Mouse (Mus musculus): ENCODE results near the gene Gm26938. TPM values are rescaled to one million over a fixed set of nuclear protein-coding genes. Genes with fewer than 3 reads are reported as not detected.

The Gm26938 gene
- polyA plus RNA-seq, 1 experiment from 2014 or later: not detected

DNA sequence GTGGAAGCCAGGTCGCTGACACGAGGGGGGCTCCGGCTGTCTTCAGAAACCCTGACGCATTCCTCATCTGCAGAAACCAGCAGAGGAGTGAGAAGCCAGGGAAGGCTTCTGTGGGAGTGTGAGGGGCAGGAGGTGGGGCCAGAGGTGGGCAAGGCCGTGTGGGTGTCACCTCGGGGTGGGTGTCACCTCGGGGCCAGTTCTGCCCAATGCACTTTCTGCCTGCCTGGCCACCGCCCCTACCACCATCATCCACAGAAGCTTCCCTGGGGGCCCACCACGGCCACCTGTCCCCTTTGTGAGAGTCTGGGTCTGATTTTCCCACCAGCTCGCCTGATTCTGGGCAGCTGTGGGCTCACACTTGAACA, 13.1 kb downstream of the Gm26938 start:
- H3K9ac ChIP-seq: no peak overlapping the region
- H3K9me3 ChIP-seq: no peaks in the 10 kb centered on the region
- no peak overlapping the region for H3K27ac ChIP-seq
- H3K4me1 ChIP-seq: no peaks in the 10 kb centered on the region
- ATAC-seq (ENCODE audit: insufficient number of reproducible peaks, low FRiP score, low TSS enrichment, low read depth): no peak
- H3K36me3 ChIP-seq: no peaks in the 10 kb centered on the region
- 32% methylated on average over 10 of the region's 10 CpGs for WGBS
- no peak overlapping the region for H3K4me2 ChIP-seq
- no peak overlapping the region for H3K4me3 ChIP-seq
- peaks cover 39% of the 10 kb centered on the region for H3K27me3 ChIP-seq

DNA sequence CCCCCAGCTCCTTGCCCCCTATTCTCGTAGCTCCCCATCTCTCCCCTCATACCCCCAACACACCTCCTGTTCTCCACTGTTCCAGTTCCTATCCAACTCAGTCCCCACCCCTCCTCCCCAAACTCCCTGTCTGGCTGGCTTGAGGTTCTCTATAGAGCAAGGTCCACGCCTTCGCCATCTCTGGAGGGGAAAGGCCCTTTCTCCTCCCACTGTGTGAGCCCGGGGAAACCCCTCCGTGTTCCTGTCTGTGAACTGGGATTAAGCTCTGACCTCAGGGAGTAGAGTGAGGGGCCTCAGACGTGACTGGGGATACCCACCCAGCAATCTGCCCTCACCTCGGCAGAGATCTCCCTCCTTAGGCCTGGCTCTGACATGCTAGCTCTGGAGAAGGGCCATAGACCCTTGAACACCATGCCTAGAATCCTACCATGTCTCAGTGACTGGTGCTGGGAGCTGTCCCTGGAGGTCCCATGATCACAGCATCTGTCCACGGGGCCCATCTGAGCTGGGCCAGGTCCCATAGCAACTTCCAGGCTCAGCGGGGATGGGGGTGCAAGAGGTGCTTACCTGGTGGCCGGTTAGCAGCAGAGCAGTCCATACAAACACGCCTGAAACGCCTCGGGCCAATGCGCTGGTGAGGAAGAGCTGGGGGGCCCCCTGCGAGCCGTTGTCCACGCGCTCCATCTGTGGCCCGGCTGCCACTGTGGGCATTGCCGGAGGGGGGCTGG, 13.6 kb downstream of the Gm26938 start:
- Histone ChIP-seq H3K27me3 (peaks cover 39% of the 10 kb centered on the region), H3K4me3 (no peak overlapping the region), H3K4me1 (no peaks in the 10 kb centered on the region), H3K4me2 (no peak overlapping the region), H3K27ac (no peak overlapping the region), H3K9me3 (no peaks in the 10 kb centered on the region), H3K9ac (no peak overlapping the region), H3K36me3 (no peaks in the 10 kb centered on the region)
- no peak for ATAC-seq (ENCODE audit: insufficient number of reproducible peaks, low FRiP score, low TSS enrichment, low read depth)
- 66% methylated on average over 20 of the region's 20 CpGs for WGBS

DNA sequence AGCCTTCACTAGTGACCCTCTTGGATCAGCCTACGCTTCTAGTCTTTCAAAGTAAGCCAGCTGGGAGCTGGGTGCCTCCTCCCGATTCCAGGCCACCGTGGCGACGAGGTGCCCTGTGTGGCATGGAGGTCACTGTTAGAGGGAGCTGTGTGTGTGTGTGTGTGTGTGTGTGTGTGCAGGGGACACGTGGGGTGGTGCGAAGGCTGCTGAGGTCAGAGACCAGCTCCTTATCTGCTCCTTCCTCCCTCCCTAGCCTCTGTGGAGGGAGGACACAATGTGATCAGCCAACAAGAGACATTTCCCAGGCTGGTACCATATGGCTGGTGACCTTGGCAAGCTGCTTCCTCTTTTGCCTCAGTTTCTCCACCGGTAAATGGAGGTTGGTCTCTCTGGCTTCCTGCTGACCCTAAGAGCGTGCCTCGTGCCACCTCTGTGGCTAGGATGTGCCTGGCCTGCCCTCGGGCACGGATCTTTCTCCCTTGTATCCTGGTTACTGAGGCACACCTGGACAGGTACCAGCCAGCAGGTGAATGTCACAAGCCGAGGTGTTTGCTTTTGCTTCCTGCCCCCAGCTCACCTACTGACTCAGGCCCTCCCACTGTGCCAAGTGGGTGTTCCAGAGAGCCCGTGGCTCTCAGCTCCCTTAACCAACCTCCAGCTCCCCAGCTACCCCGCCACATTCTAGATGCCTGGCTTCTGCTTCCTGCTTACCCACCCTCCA, 14.4 kb downstream of the Gm26938 start:
- Histone ChIP-seq H3K4me1 (no peaks in the 10 kb centered on the region), H3K9me3 (no peaks in the 10 kb centered on the region), H3K9ac (no peak overlapping the region), H3K36me3 (no peaks in the 10 kb centered on the region), H3K27me3 (peaks cover 39% of the 10 kb centered on the region), H3K4me2 (no peak overlapping the region), H3K4me3 (no peak overlapping the region), H3K27ac (no peak overlapping the region)
- WGBS: 73% methylated on average over 15 of the region's 15 CpGs
- ATAC-seq (ENCODE audit: insufficient number of reproducible peaks, low FRiP score, low TSS enrichment, low read depth): no peak

DNA sequence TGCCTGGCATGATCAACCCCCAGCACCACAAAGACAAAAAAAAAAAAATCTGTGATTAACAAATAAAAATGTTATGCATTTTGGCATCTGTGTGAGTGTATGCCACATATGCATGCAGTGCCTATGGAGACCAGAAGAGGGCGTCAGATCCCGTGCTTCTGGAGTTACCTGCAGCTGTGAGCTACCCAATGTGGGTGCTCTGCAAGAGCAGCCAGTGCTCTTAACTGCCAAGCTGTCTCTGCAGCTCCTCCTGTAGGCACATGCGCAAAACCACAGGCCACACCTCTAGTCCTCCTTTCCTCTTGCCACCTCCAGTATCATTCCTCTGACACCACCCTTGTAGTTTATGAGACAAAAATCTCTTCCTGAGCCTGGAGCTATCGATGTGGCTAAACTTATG, 16.8 kb downstream of the Gm26938 start:
- Histone ChIP-seq H3K36me3 (no peaks in the 10 kb centered on the region), H3K9ac (no peak overlapping the region), H3K4me2 (no peak overlapping the region), H3K4me3 (no peak overlapping the region), H3K27ac (no peak overlapping the region), H3K9me3 (no peaks in the 10 kb centered on the region), H3K27me3 (peaks cover 27% of the 10 kb centered on the region), H3K4me1 (peaks cover under 1% of the 10 kb centered on the region; the same call in 1 of the 2 replicates)
- 56% methylated on average over 4 of the region's 4 CpGs for WGBS
- no peak for ATAC-seq (ENCODE audit: insufficient number of reproducible peaks, low FRiP score, low TSS enrichment, low read depth)

DNA sequence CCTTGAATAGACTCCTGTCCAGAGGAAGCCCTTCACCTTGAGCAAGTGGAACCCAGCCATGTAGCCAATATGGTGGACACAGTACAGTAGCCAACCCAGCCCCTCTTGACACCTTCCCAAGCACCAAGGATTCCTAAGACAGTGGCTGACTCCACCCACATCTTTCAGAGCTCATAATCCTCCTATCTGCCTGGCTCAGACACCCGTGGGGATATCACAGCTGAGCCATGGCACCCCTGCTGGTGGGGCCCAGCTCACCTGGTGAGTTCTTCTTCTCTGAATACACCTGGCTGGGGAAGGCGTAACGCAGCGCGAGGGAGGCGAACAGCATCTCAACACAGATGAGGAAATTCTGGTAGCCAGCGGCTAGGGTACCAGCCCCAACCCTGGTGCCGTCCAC, 20.3 kb downstream of the Gm26938 start:
- Histone ChIP-seq H3K4me1 (peaks cover 18% of the 10 kb centered on the region), H3K4me2 (no peak overlapping the region), H3K27me3 (no peaks in the 10 kb centered on the region), H3K9ac (no peak overlapping the region), H3K36me3 (peaks cover 7% of the 10 kb centered on the region), H3K27ac (no peak overlapping the region), H3K9me3 (no peaks in the 10 kb centered on the region), H3K4me3 (no peak overlapping the region)
- ATAC-seq (ENCODE audit: insufficient number of reproducible peaks, low FRiP score, low TSS enrichment, low read depth): no peak
- 87% methylated on average over 8 of the region's 8 CpGs for WGBS

DNA sequence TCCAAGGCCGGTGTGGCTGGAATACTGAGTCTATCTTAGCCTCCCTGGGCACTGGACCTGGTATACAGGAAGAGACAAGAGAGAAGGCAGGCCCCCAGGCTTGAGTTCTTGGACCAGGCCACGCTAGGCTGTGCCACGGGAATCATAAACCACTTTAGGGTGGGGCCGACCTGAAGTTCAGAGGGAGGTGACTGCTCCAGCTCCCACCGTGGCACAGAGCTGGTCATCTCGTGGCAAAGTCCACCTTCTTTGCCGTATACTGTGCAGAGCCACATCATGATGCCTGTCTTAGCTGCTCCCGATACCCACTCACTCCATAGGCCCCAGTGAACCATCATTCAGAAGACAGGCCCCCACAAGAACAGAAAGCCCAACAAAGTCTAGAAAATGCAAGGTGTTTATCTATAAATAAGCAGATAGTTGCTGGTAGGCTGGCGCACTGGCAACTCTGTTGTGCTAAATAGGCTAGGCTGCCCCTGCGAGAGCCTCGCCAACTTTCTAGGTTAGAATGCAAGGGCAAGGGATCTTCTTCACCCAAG, 21.6 kb downstream of the Gm26938 start:
- Histone ChIP-seq H3K9me3 (no peaks in the 10 kb centered on the region), H3K4me2 (no peak overlapping the region), H3K36me3 (peaks cover 20% of the 10 kb centered on the region), H3K4me1 (peaks cover 18% of the 10 kb centered on the region), H3K4me3 (no peak overlapping the region), H3K9ac (no peak overlapping the region), H3K27me3 (no peaks in the 10 kb centered on the region), H3K27ac (no peak overlapping the region)
- 88% methylated on average over 11 of the region's 11 CpGs for WGBS
- no peak for ATAC-seq (ENCODE audit: insufficient number of reproducible peaks, low FRiP score, low TSS enrichment, low read depth)

DNA sequence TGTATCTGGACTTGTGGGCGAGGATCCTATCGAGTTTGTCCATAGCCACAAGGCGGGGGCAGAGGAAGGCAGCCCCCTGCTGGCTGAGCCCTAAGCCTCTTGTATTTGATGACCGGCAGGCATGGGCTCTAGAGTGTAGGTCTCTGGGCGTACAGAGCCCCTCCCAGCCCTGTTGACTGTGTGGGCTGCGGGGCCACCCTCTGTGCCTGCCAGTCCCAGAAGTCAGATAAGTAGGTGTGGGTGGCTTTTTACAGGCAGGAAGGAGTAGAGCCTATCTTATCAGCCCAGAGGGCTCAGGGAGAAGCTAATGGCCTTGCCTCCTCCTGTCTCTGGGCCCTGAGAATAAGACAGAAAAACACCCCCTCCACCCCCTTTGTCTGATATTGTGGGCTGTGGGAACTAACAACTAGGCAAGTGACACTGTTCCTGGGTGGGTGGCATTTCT, 22.1 kb downstream of the Gm26938 start:
- no peak overlapping the region for H3K4me2 ChIP-seq
- WGBS: 16% methylated on average over 6 of the region's 6 CpGs
- H3K36me3 ChIP-seq: peaks cover 22% of the 10 kb centered on the region
- H3K27me3 ChIP-seq: no peaks in the 10 kb centered on the region
- no peaks in the 10 kb centered on the region for H3K9me3 ChIP-seq
- ATAC-seq (ENCODE audit: insufficient number of reproducible peaks, low FRiP score, low TSS enrichment, low read depth): no peak
- no peak overlapping the region for H3K27ac ChIP-seq
- H3K9ac ChIP-seq: no peak overlapping the region
- no peak overlapping the region for H3K4me3 ChIP-seq
- peaks cover 18% of the 10 kb centered on the region for H3K4me1 ChIP-seq

DNA sequence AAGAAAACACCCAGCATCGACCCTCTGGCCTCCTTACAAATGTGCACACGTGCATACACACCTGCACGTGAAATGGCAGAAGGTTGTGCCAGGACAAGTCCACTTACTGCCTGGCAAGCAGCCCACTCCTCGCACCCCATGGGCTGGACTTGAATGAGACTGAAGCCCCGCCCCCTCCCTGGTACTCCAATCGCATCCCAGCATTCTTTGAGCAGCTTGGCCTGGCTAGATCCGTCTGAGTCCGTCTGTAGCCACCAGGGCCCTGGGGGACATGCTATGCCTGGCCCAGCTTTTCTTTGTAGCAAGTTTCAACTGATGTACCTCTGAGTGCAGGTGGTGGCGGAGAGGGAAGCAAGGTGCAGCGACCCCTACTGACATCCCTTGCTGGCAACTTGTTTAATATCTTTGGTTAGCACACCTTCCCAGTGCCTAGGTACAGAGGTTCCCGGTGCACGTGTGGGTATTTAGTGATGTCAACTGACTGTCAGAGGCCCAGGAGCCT, 22.6 kb downstream of the Gm26938 start:
- H3K4me2 ChIP-seq: 0 out of 2 replicates have a peak overlapping the region, but pooled peaks have one; percentile 10
- ATAC-seq (ENCODE audit: insufficient number of reproducible peaks, low FRiP score, low TSS enrichment, low read depth): no peak
- no peak overlapping the region for H3K27ac ChIP-seq
- peaks cover 18% of the 10 kb centered on the region for H3K4me1 ChIP-seq
- H3K36me3 ChIP-seq: peaks cover 22% of the 10 kb centered on the region
- H3K4me3 ChIP-seq: no peak overlapping the region
- H3K27me3 ChIP-seq: no peaks in the 10 kb centered on the region
- no peak overlapping the region for H3K9ac ChIP-seq
- 6% methylated on average over 12 of the region's 12 CpGs for WGBS
- no peaks in the 10 kb centered on the region for H3K9me3 ChIP-seq

DNA sequence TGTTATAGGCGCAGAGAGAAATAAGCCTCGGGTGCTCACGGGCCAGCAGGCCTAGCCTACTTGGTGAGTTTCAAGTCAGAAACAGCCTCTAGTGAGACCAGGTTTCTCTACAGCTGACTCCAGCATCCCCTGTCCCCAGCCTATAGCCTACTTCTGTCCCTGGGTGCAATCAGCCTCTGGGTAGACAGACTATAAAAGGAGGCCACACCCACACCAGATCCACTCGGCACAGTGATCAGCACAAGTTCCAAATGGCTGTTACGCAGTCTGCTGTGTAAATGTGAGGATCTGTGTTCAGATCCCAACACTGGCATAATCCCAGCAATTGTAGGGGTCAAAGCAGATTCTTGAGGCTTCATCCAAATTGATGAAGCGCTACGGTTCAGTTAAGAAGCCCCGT, 23.0 kb downstream of the Gm26938 start:
- Histone ChIP-seq H3K36me3 (peaks cover 22% of the 10 kb centered on the region), H3K27ac (no peak overlapping the region), H3K9me3 (no peaks in the 10 kb centered on the region), H3K9ac (no peak overlapping the region), H3K4me3 (no peak overlapping the region), H3K4me1 (peaks cover 22% of the 10 kb centered on the region), H3K4me2 (no peak overlapping the region), H3K27me3 (no peaks in the 10 kb centered on the region)
- ATAC-seq (ENCODE audit: insufficient number of reproducible peaks, low FRiP score, low TSS enrichment, low read depth): no peak
- 52% methylated on average over 8 of the region's 8 CpGs for WGBS

DNA sequence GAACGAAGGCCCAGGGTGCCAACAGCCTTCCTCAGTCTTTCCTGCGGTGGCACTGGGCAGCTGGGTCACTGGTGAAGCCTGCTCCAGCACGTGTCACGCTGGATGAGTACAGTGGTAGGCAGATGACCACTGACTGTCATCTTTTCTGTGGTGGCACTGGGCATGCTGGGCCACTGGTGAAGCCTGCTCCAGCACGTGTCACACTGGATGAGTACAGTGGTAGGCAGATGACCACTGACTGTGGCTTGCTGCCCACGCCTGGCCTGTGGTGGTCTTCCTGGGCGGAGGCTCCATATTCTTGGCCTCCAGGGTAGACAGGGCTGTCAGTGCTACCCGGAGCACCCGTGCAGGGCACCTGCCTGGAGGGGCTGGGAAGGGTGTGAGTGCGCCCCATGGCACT, 24.3 kb downstream of the Gm26938 start:
- H3K9ac ChIP-seq: no peak overlapping the region
- 90% methylated on average over 10 of the region's 10 CpGs for WGBS

DNA sequence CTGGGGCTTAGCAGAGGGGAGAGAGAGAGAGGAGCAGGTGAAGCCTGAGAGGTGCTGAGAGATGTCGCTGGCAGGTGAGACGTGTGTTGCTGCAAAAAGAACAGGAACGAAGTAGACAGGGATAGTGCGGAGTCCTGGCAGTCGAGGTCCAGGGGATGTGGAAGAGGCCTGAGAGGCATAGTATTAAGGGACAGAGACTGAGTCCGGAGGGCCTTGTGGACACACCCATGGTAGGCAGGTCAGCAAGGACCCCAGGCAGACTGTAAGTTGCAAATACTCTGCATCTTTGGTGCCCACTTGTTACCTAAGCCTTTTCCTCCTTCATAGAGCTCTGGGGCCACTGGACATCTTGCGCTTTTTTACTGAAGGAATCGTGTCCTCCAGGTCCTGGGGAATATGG, 25.0 kb downstream of the Gm26938 start:
- Histone ChIP-seq H3K27ac (no peak overlapping the region), H3K27me3 (no peaks in the 10 kb centered on the region), H3K4me2 (no peak overlapping the region), H3K9me3 (no peaks in the 10 kb centered on the region), H3K36me3 (peaks cover 22% of the 10 kb centered on the region), H3K9ac (no peak overlapping the region), H3K4me3 (no peak overlapping the region), H3K4me1 (peaks cover 42% of the 10 kb centered on the region)
- 91% methylated on average over 8 of the region's 8 CpGs for WGBS
- ATAC-seq (ENCODE audit: insufficient number of reproducible peaks, low FRiP score, low TSS enrichment, low read depth): no peak

More for the DNA sequence above, 24.3 kb downstream of the Gm26938 start:
- ATAC-seq (ENCODE audit: insufficient number of reproducible peaks, low FRiP score, low TSS enrichment, low read depth): no peak
- Histone ChIP-seq H3K27me3 (no peaks in the 10 kb centered on the region), H3K4me3 (no peak overlapping the region), H3K9me3 (no peaks in the 10 kb centered on the region), H3K27ac (no peak overlapping the region), H3K4me2 (no peak overlapping the region), H3K4me1 (peaks cover 35% of the 10 kb centered on the region), H3K36me3 (peaks cover 22% of the 10 kb centered on the region)

Data from limb, embryonic 15.5 days (tissue).